Mouse (Mus musculus) intestine, postnatal 0 days (tissue): Measurements from ENCODE around the gene Krt78. TPM values are rescaled to one million over a fixed set of nuclear protein-coding genes. Genes with fewer than 3 reads are reported as not detected.

Experiments
- ATAC-seq: fragments of 200-750 bp; cut with Nextera tagmentation; 2 replicates; pipeline ENCODE4 v1.8.0; 2017; ENCODE audit warnings: mild to moderate bottlenecking, moderate TSS enrichment, moderate library complexity
- H3K27ac ChIP-seq: fragments of 300-500 bp; sonication (generic); 2 replicates; pipeline ENCODE4 v1.5.1; 2014; ENCODE audit warnings: mild to moderate bottlenecking, low read depth, low read length, moderate library complexity
- H3K27me3 ChIP-seq: fragments of 300-500 bp; sonication (generic); replicated peaks from 2 replicates; pipeline ENCODE4 v1.6.1; 2014; ENCODE audit warnings: low read length, mixed read lengths; ENCODE audit not compliant: control insufficient read depth, insufficient read depth
- H3K36me3 ChIP-seq: fragments of 300-500 bp; sonication (generic); 2 replicates; pipeline ENCODE4 v1.6.1; 2014; ENCODE audit warnings: mild to moderate bottlenecking, moderate library complexity; ENCODE audit not compliant: control insufficient read depth, insufficient read depth
- H3K4me1 ChIP-seq: fragments of 300-500 bp; sonication (generic); replicated peaks from 2 replicates; pipeline ENCODE4 v1.6.1; 2014; ENCODE audit warnings: antibody characterized with exemption, low read length, mixed read lengths; ENCODE audit not compliant: control insufficient read depth, insufficient read depth
- H3K4me2 ChIP-seq: fragments of 300-500 bp; sonication (generic); replicated peaks from 2 replicates; pipeline ENCODE4 v1.6.1; 2014; ENCODE audit warnings: low read depth, mild to moderate bottlenecking, moderate library complexity
- H3K4me3 ChIP-seq: fragments of 300-500 bp; sonication (generic); 2 replicates; pipeline ENCODE4 v1.5.1; 2014; ENCODE audit warnings: low read depth, low read length
- H3K9ac ChIP-seq: fragments of 300-500 bp; sonication (generic); 2 replicates; pipeline ENCODE4 v1.6.1; 2014; ENCODE audit warnings: mild to moderate bottlenecking, low read depth, low read length
- H3K9me3 ChIP-seq: fragments of 300-500 bp; sonication (generic); 2 replicates; pipeline ENCODE4 v1.6.1; 2016; ENCODE audit warnings: mixed run types; ENCODE audit not compliant: control insufficient read depth
- CTCF ChIP-seq: sonication (generic); IDR thresholded peaks from 2 replicates; pipeline ENCODE4 v1.5.1; 2016; ENCODE audit warnings: low read depth, mild to moderate bottlenecking, control low read depth, antibody characterized with exemption, moderate library complexity
- WGBS: fragments of 180-500 bp; shearing (Covaris S2); extraction: QIAGEN DNeasy Blood & Tissue Kit; methylation state at CpG from one replicate; pipeline ENCODE4 v1.1.7; 2014; 5-methylcytosine and 5-hydroxymethylcytosine counted together
- polyA plus RNA-seq: library from polyadenylated mRNA; unstranded; fragments of >200 nt; fragmentation: Nextera tagmentation; extraction: Ambion mirVana; gene quantifications from 2 replicates; pipeline ENCODE4 v1.2.1, GENCODE M21; 2015

Gene Krt78
- polyA plus RNA-seq, 1 experiment from 2014 or later, result 0.03 TPM

GRCm38 (mm10) chr15:101983949-101984601, 30.0 kb upstream of the Krt78 start:
- 4% methylated on average over 15 of the region's 15 CpGs for WGBS
- Histone ChIP-seq H3K9ac (no peak overlapping the region), H3K27ac (peak overlapping the region; percentile 65), H3K9me3 (no peaks in the 10 kb centered on the region), H3K36me3 (no peaks in the 10 kb centered on the region), H3K4me3 (0 out of 2 replicates have a peak overlapping the region, but pooled peaks have one; percentile 5), H3K4me1 (no peaks in the 10 kb centered on the region), H3K4me2 (peak overlapping the region; percentile 50), H3K27me3 (no peaks in the 10 kb centered on the region)
- TF ChIP-seq CTCF, result peak; percentile 97
- ATAC-seq, result peak; percentile 87

- H3K9me3 ChIP-seq, result no peaks in the 10 kb centered on the region
- H3K4me1 ChIP-seq, result no peaks in the 10 kb centered on the region
- H3K4me3 ChIP-seq, result no peak overlapping the region
- H3K4me2 ChIP-seq, result peak overlapping the region; percentile 50
- 0 out of 2 replicates have a peak overlapping the region, but pooled peaks have one; percentile 65 for H3K27ac ChIP-seq
- no peak overlapping the region for H3K9ac ChIP-seq
- ATAC-seq, result no peak
- no peaks in the 10 kb centered on the region for H3K27me3 ChIP-seq
- peak; percentile 30; the same call in 1 of the 2 replicates for TF ChIP-seq CTCF
- no peaks in the 10 kb centered on the region for H3K36me3 ChIP-seq
- WGBS, result 81% methylated on average over 13 of the region's 13 CpGs
These were observed 29.3 kb upstream of the Krt78 start for GRCm38 (mm10) chr15:101983315-101983948.

- no peaks in the 10 kb centered on the region for H3K27me3 ChIP-seq
- H3K4me2 ChIP-seq, result no peak overlapping the region
- peaks cover 16% of the 10 kb centered on the region for H3K4me1 ChIP-seq
- no peaks in the 10 kb centered on the region for H3K9me3 ChIP-seq
- no peak for TF ChIP-seq CTCF
- no peaks in the 10 kb centered on the region for H3K36me3 ChIP-seq
- H3K9ac ChIP-seq, result 0 out of 2 replicates have a peak overlapping the region, but pooled peaks have one; percentile 13
- peak; percentile 22; the same call in 1 of the 2 replicates for ATAC-seq
- no peak overlapping the region for H3K4me3 ChIP-seq
- H3K27ac ChIP-seq, result peak overlapping the region; percentile 68; the same call in 1 of the 2 replicates
- WGBS, result 29% methylated on average over 6 of the region's 6 CpGs
These were observed 26.8 kb upstream of the Krt78 start for GRCm38 (mm10) chr15:101980849-101981248.

- 1% methylated on average over 36 of the region's 39 CpGs for WGBS
- Histone ChIP-seq H3K9ac (peak overlapping the region; percentile 54), H3K9me3 (no peaks in the 10 kb centered on the region), H3K36me3 (no peaks in the 10 kb centered on the region), H3K27ac (peak overlapping the region; percentile 99), H3K4me1 (peaks cover 20% of the 10 kb centered on the region), H3K4me2 (peak overlapping the region; percentile 58), H3K27me3 (no peaks in the 10 kb centered on the region), H3K4me3 (0 out of 2 replicates have a peak overlapping the region, but pooled peaks have one; percentile 7)
- TF ChIP-seq CTCF, result peak; percentile 45
- peak; percentile 91 for ATAC-seq
These were observed 23.1 kb upstream of the Krt78 start for GRCm38 (mm10) chr15:101977043-101977726.

- Histone ChIP-seq H3K9me3 (no peaks in the 10 kb centered on the region), H3K4me3 (no peak overlapping the region), H3K27me3 (no peaks in the 10 kb centered on the region), H3K4me1 (peaks cover 20% of the 10 kb centered on the region), H3K36me3 (no peaks in the 10 kb centered on the region), H3K27ac (peak overlapping the region; percentile 99), H3K4me2 (peak overlapping the region; percentile 58), H3K9ac (peak overlapping the region; percentile 54)
- WGBS, result 36% methylated on average over 3 of the region's 3 CpGs
- TF ChIP-seq CTCF, result no peak
- ATAC-seq, result no peak
These were observed 22.6 kb upstream of the Krt78 start for GRCm38 (mm10) chr15:101976641-101977040.

- WGBS, result 18% methylated on average over 5 of the region's 5 CpGs
- Histone ChIP-seq H3K4me3 (no peak overlapping the region), H3K4me1 (peaks cover 20% of the 10 kb centered on the region), H3K9me3 (no peaks in the 10 kb centered on the region), H3K27me3 (no peaks in the 10 kb centered on the region), H3K27ac (peak overlapping the region; percentile 99), H3K9ac (no peak overlapping the region), H3K4me2 (no peak overlapping the region), H3K36me3 (no peaks in the 10 kb centered on the region)
- peak; percentile 67 for ATAC-seq
- TF ChIP-seq CTCF, result no peak
These were observed 21.9 kb upstream of the Krt78 start for GRCm38 (mm10) chr15:101976023-101976422.
